Mouse (Mus musculus): ENCODE results near the gene Chtf18.

DNA sequence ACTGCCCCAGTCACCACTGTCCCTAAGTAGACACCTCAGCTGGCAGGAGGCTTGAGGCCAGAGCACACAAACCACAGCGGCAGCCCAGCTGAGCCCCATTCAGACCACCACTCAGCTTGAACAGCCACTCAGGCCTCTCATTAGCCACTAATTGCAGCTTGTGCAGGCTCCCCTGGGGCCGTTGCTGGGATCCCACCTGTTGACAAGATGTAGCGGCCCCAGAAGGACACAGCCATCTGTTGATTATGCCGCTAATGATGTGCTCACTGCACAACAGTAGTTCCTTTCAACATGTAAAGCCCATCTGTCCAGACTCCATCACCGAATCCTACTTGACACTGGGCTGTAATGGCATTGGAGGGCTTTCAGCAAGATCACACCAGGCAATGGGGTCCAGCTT, 38.7 kb upstream of the Chtf18 start:
- no peak for TF ChIP-seq CTCF (IDR thresholded peaks at IDR 0.05; ENCODE audit: borderline replicate concordance, control insufficient read depth, extremely low read depth, insufficient read depth, low read length, poor library complexity)
- TF ChIP-seq POLR2A (IDR thresholded peaks at IDR 0.05; ENCODE audit: control insufficient read depth, extremely low read depth, insufficient read depth, low read length, poor library complexity): no peak

Data from thymus, adult 2 months (tissue).